Mouse (Mus musculus) liver, embryonic 12.5 days (tissue): ENCODE data around the gene Zfp748. TPM values are rescaled to one million over a fixed set of nuclear protein-coding genes. Genes with fewer than 3 reads are reported as not detected.

ENCODE experiments used
- polyA plus RNA-seq: library from polyadenylated mRNA; unstranded; fragments of >200 nt; fragmentation: Nextera tagmentation; extraction: Ambion mirVana; gene quantifications from 2 replicates; pipeline ENCODE4 v1.2.1, GENCODE M21; 2016

The Zfp748 gene
- polyA plus RNA-seq, 1 experiment from 2014 or later = 6.8 TPM

Other genes starting within 250 kb of the Zfp748 start
- gene Zfp457, start 247.3 kb downstream of the Zfp748 start, polyA plus RNA-seq = 0.15 and 0.35 TPM in 2 replicates
- 1.1 TPM in 2 replicates for gene Zfp595, start 221.3 kb downstream of the Zfp748 start, polyA plus RNA-seq
- 0.26 and 0.38 TPM in 2 replicates for gene Gm28044, start 193.3 kb downstream of the Zfp748 start, polyA plus RNA-seq
- gene Zfp953, start 193.2 kb downstream of the Zfp748 start, polyA plus RNA-seq = 0.82 and 1.1 TPM in 2 replicates
- gene Gm28041, start 178.1 kb downstream of the Zfp748 start, polyA plus RNA-seq = 0.50 TPM in 1 of 2 replicates, not detected in the other
- gene Zfp456, start 178.0 kb downstream of the Zfp748 start, polyA plus RNA-seq = 0.78 and 0.85 TPM in 2 replicates
- gene Zfp429, start 154.0 kb downstream of the Zfp748 start, polyA plus RNA-seq = 1.6 and 3.1 TPM in 2 replicates
- 0.05 and 1.6 TPM in 2 replicates for gene Zfp459, start 132.4 kb downstream of the Zfp748 start, polyA plus RNA-seq
- 5.5 and 6.6 TPM in 2 replicates for gene Zfp874a, start 102.2 kb downstream of the Zfp748 start, polyA plus RNA-seq
- 1.9 and 3.3 TPM in 2 replicates for gene Zfp874b, start 69.6 kb downstream of the Zfp748 start, polyA plus RNA-seq
- gene Zfp58, start 53.3 kb downstream of the Zfp748 start, polyA plus RNA-seq = 4.1 TPM in 2 replicates
- gene Gm26965, start 27.7 kb downstream of the Zfp748 start, polyA plus RNA-seq = not detected in 2 replicates
- gene Zfp87, start 27.7 kb downstream of the Zfp748 start, polyA plus RNA-seq = 9.4 and 9.7 TPM in 2 replicates
- gene Zfp729b, start 55.9 kb upstream of the Zfp748 start, polyA plus RNA-seq = 1.9 and 2.0 TPM in 2 replicates
- not detected in 2 replicates for gene Gm49345, start 83.9 kb upstream of the Zfp748 start, polyA plus RNA-seq
- 0.94 and 1.1 TPM in 2 replicates for gene Zfp729a, start 84.0 kb upstream of the Zfp748 start, polyA plus RNA-seq
- gene Zfp738, start 133.2 kb upstream of the Zfp748 start, polyA plus RNA-seq = 4.0 and 4.3 TPM in 2 replicates
- 3.0 and 3.1 TPM in 2 replicates for gene Zfp65, start 175.3 kb upstream of the Zfp748 start, polyA plus RNA-seq
- gene Zfp85, start 201.4 kb upstream of the Zfp748 start, polyA plus RNA-seq = 1.2 and 1.4 TPM in 2 replicates
- 1.4 and 1.8 TPM in 2 replicates for gene Zfp493, start 225.9 kb upstream of the Zfp748 start, polyA plus RNA-seq